Mouse (Mus musculus) erythroblast, embryonic 14.5 days (primary cell): ENCODE data around the gene Rdh16f1.

Experiments used
- GATA1 ChIP-seq: IDR thresholded peaks from 2 replicates; pipeline ENCODE4 v1.6.1; 2012; ENCODE audit warnings: low read length, inconsistent platforms, mixed read lengths
- TAL1 ChIP-seq: IDR thresholded peaks from 3 replicates; pipeline ENCODE4 v1.6.1; 2012; ENCODE audit warnings: low read length, inconsistent platforms, mixed read lengths

- TF ChIP-seq GATA1 = no peak
- TF ChIP-seq TAL1 = no peak
These were observed 20.4 kb upstream of the Rdh16f1 start, which contains the start of gene Zbtb39 for GRCm38 (mm10) chr10:127739083-127739660.
